Mouse (Mus musculus) heart, embryonic 11.5 days (tissue): ENCODE data around the gene Il17rc. TPM values are rescaled to one million over a fixed set of nuclear protein-coding genes. Genes with fewer than 3 reads are reported as not detected.

Experiments used
- ATAC-seq: fragments of 200-750 bp; cut with Nextera tagmentation; replicated peaks from 2 replicates; pipeline ENCODE4 v1.8.0; 2017; ENCODE audit warnings: moderate library complexity; ENCODE audit not compliant: insufficient number of reproducible peaks, low FRiP score, low TSS enrichment
- H3K27ac ChIP-seq: fragments of 300-500 bp; sonication (generic); 2 replicates; pipeline ENCODE4 v1.5.1; 2014; ENCODE audit warnings: mild to moderate bottlenecking, low read depth, low read length
- H3K27me3 ChIP-seq: fragments of 300-500 bp; sonication (generic); 2 replicates; pipeline ENCODE4 v1.6.1; 2014; ENCODE audit warnings: mild to moderate bottlenecking, low read length, mixed read lengths; ENCODE audit not compliant: control insufficient read depth, insufficient read depth
- H3K36me3 ChIP-seq: fragments of 300-500 bp; sonication (generic); 2 replicates; pipeline ENCODE4 v1.6.1; 2014; ENCODE audit warnings: mild to moderate bottlenecking, low read length, moderate library complexity, mixed read lengths; ENCODE audit not compliant: control insufficient read depth, insufficient read depth
- H3K4me1 ChIP-seq: fragments of 300-500 bp; sonication (generic); 2 replicates; pipeline ENCODE4 v1.6.1; 2014; ENCODE audit warnings: low read length; ENCODE audit not compliant: control insufficient read depth, insufficient read depth
- H3K4me2 ChIP-seq: fragments of 300-500 bp; sonication (generic); 2 replicates; pipeline ENCODE4 v1.6.1; 2014; ENCODE audit warnings: mild to moderate bottlenecking, moderate library complexity
- H3K4me3 ChIP-seq: fragments of 300-500 bp; sonication (generic); 2 replicates; pipeline ENCODE4 v1.5.1; 2014; ENCODE audit warnings: low read depth, low read length
- H3K9ac ChIP-seq: fragments of 300-500 bp; sonication (generic); 2 replicates; pipeline ENCODE4 v1.6.1; 2014; ENCODE audit warnings: mild to moderate bottlenecking, low read depth, low read length, moderate library complexity
- H3K9me3 ChIP-seq: fragments of 300-500 bp; sonication (generic); replicated peaks from 2 replicates; pipeline ENCODE4 v1.6.1; 2016; ENCODE audit warnings: low read length; ENCODE audit not compliant: control insufficient read depth
- WGBS: fragments of 180-500 bp; shearing (Covaris S2); extraction: QIAGEN DNeasy Blood & Tissue Kit; methylation state at CpG from one replicate; pipeline ENCODE4 v1.1.7; 2014; ENCODE audit not compliant: insufficient replicate concordance; 5-methylcytosine and 5-hydroxymethylcytosine counted together
- polyA plus RNA-seq: library from polyadenylated mRNA; unstranded; fragments of >200 nt; fragmentation: Nextera tagmentation; extraction: Ambion mirVana; gene quantifications from 2 replicates; pipeline ENCODE4 v1.2.1, GENCODE M21; 2014

The Il17rc gene
- polyA plus RNA-seq, result 2.6 and 3.1 TPM in 2 replicates

DNA sequence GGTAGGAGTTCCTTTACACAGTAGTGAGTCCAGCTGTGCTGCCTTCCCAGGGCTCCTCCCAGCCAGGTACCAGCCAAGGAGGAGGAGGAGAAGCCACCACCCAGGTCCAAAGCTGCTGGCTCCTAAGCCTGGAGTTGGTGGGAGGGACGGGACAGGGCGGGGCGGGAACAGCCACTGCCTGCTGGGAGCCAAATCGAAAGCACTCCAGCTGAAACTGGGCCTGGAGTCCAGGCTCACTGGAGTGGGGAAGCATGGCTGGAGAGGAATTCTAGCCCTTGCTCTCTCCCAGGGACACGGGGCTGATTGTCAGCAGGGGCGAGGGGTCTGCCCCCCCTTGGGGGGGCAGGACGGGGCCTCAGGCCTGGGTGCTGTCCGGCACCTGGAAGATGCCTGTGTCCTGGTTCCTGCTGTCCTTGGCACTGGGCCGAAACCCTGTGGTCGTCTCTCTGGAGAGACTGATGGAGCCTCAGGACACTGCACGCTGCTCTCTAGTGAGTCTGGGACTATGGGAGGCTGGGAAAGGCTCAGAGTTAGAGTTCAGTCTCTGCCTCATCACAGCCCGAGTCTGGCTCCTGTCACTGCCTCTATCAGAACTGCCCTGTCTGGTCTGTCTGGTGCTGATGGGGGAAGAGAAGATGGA, at the start of gene Il17rc:
Gene Il17rc (plus strand): TSS at position 131 of the 640 bp plus-strand sequence.
- Histone ChIP-seq H3K36me3 (no peaks in the 10 kb centered on the region), H3K4me3 (peak within 1 kb of the TSS; percentile 26), H3K9ac (peak within 1 kb of the TSS; percentile 49; the same call in 1 of the 2 replicates), H3K4me2 (peak within 1 kb of the TSS; percentile 58), H3K4me1 (peaks cover 17% of the 10 kb centered on the region), H3K27me3 (peaks cover 24% of the 10 kb centered on the region), H3K27ac (no peak within 1 kb of the TSS), H3K9me3 (no peaks in the 10 kb centered on the region)
- 20% methylated on average over 12 of the region's 12 CpGs for WGBS
- no peak for ATAC-seq

DNA sequence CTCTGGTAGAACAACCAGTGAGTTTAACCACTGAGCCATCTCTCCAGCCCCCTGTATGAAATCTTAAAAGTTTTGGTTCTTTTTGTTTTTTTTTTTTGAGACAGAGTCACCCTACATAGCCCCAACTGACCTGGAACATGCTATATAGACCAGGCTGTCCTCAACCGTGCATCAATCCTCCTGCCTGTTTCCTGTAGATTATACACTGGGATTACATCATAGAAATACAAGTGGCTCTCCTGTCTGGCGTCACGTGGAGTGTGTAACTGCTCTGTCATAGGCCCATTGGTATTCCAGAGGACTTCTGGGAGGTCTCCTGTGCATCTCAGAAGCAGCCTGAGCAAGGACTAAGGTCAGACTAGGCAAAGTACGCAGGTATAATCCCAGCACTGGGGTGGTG, 48.2 kb upstream of the Il17rc start:
- peaks cover 7% of the 10 kb centered on the region for H3K4me1 ChIP-seq
- ATAC-seq, result no peak
- 58% methylated on average over 4 of the region's 4 CpGs for WGBS
- no peaks in the 10 kb centered on the region for H3K36me3 ChIP-seq
- no peak overlapping the region for H3K4me2 ChIP-seq
- H3K4me3 ChIP-seq, result no peak overlapping the region
- no peaks in the 10 kb centered on the region for H3K27me3 ChIP-seq
- no peaks in the 10 kb centered on the region for H3K9me3 ChIP-seq
- H3K9ac ChIP-seq, result no peak overlapping the region
- H3K27ac ChIP-seq, result no peak overlapping the region

DNA sequence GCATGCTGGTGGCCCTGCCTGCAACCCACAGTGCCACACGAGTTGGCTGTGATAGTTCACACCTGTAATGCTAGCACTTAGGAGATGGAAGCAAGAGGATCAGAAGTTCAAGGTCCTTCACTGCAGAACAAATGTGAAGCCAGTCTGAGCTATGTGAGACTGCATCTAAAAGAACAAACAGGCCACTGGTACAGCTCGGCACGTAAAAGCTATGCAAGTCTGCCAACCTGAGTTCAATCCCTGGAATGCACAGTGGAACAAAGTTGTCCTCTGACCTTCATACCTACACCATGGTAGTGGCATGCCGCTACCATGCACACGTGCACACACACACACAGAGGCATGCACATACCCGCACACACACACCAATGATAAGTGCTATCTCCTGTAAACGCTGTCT, 47.0 kb upstream of the Il17rc start:
- Histone ChIP-seq H3K4me2 (no peak overlapping the region), H3K27ac (no peak overlapping the region), H3K9ac (no peak overlapping the region), H3K36me3 (no peaks in the 10 kb centered on the region), H3K9me3 (no peaks in the 10 kb centered on the region), H3K27me3 (no peaks in the 10 kb centered on the region), H3K4me1 (no peaks in the 10 kb centered on the region), H3K4me3 (no peak overlapping the region)
- 75% methylated on average over 7 of the region's 7 CpGs for WGBS
- ATAC-seq, result no peak

DNA sequence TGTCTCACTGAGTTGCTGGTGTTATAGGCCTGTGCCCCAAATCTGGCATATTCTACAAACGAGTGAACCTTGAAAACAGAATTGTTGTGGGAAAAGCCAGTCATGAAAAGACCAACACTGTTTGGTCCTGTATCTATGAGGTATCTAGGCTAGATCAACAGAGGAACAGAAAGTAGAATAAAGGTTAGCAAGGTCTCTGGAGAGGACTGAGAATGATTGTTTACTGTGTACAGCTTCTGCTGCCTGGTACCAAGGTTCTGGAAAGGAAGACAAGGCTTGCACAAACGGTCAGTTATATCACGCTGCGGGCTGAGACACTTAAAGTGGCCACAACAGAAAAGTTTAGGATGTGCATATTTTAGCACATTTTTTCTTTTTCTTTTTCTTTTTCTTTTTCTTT, 44.5 kb upstream of the Il17rc start:
- no peak overlapping the region for H3K27ac ChIP-seq
- no peak overlapping the region for H3K4me3 ChIP-seq

DNA sequence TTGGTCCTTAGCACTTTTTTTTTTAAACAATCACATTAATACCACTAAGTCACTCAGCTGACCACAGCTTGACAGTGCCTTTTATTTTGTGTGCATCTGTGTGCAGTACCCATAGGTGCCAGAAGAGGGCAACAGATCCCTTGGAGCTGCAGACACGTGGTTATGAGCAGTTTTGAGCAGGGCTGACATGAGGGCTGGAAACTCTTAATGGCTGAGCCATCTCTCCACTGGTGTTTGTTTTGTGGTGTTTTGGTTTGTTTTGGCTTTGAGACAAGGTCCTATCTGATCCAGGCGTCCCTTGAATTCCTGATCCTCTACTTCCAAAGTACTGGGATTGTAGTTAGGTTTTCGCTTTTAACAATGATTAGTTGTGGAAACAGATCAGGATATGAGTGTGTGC, 43.8 kb upstream of the Il17rc start:
- no peak for ATAC-seq

More for the DNA sequence above, 44.5 kb upstream of the Il17rc start:
- Histone ChIP-seq H3K27me3 (no peaks in the 10 kb centered on the region), H3K9me3 (no peaks in the 10 kb centered on the region), H3K4me1 (no peaks in the 10 kb centered on the region), H3K36me3 (no peaks in the 10 kb centered on the region), H3K4me2 (no peak overlapping the region), H3K9ac (no peak overlapping the region)
- ATAC-seq, result no peak
- 93% methylated on average over 4 of the region's 4 CpGs for WGBS

DNA sequence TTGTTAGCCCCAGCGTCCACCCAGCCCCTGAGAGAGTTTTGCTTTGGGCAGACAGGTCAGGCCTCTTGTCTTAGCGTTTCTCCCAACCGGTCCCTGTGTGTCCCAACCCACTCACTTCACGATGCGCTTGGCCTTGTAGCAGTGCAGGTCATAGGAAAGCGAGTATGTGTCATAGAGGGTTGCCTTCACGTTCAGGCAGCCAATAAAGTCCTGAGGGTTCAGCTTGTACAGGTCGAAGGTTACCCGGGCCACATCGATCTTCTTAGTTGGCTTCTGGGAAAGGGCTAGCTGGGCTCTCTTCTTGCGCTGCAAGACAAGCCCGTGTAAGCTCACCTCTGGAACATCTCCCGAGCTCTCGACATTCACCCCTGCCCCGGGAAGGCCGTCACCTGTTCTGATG, 43.2 kb upstream of the Il17rc start:
- H3K9ac ChIP-seq, result no peak overlapping the region
- H3K4me1 ChIP-seq, result no peaks in the 10 kb centered on the region
- no peak for ATAC-seq
- no peak overlapping the region for H3K27ac ChIP-seq
- no peaks in the 10 kb centered on the region for H3K27me3 ChIP-seq
- no peaks in the 10 kb centered on the region for H3K9me3 ChIP-seq
- 90% methylated on average over 16 of the region's 16 CpGs for WGBS
- H3K4me3 ChIP-seq, result no peak overlapping the region
- H3K36me3 ChIP-seq, result no peaks in the 10 kb centered on the region
- no peak overlapping the region for H3K4me2 ChIP-seq

More for the DNA sequence above, 43.8 kb upstream of the Il17rc start:
- Histone ChIP-seq H3K27ac (no peak overlapping the region), H3K36me3 (no peaks in the 10 kb centered on the region), H3K9ac (no peak overlapping the region), H3K4me1 (no peaks in the 10 kb centered on the region), H3K27me3 (no peaks in the 10 kb centered on the region), H3K9me3 (no peaks in the 10 kb centered on the region), H3K4me2 (no peak overlapping the region), H3K4me3 (no peak overlapping the region)
- 51% methylated on average over 3 of the region's 3 CpGs for WGBS

DNA sequence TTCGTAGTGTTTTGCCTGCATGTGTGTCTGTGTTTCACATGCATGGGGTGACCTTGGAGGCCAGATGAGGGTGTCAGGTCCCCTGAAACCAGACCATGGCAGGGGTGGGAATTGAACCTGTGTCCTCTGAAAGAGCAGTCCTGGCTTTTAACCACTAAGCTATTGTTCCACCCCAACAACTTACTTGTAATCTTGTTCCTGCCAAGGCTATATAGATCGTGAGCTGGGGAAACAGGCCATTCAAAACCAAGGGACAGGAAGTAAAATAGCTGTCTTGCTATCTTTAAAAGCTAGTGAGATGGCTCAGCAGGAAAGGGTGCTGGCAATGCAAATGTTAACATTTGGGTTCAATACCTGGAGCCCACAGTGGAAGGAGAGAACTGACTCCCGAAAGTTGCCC, 41.3 kb upstream of the Il17rc start:
- H3K27ac ChIP-seq, result no peak overlapping the region
- H3K4me1 ChIP-seq, result no peaks in the 10 kb centered on the region
- H3K9ac ChIP-seq, result no peak overlapping the region
- H3K36me3 ChIP-seq, result no peaks in the 10 kb centered on the region
- H3K4me3 ChIP-seq, result no peak overlapping the region
- 66% methylated on average over 3 of the region's 3 CpGs for WGBS
- no peak overlapping the region for H3K4me2 ChIP-seq
- no peaks in the 10 kb centered on the region for H3K27me3 ChIP-seq
- H3K9me3 ChIP-seq, result no peaks in the 10 kb centered on the region
- no peak for ATAC-seq

DNA sequence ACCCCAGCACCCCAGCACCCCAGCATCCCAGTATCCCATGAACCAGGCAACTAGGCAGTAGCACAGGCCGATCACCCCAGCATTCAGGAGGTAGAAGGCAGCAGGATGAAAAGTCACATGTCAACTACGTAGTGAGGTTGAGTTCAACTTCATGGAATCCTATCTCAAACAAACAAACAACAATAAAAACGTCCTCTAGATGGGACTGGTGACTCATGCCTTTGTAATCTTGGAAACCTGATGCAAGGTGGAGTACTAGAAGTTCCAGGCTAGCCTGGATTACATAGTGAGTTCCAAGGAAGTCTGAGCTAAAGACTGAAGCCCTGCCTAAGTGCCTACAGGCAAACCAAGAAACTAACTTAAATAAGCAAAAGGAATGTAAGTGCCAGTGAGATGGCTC, 40.4 kb upstream of the Il17rc start:
- Histone ChIP-seq H3K36me3 (no peaks in the 10 kb centered on the region), H3K4me1 (no peaks in the 10 kb centered on the region), H3K9me3 (no peaks in the 10 kb centered on the region), H3K4me3 (no peak overlapping the region), H3K9ac (no peak overlapping the region), H3K4me2 (no peak overlapping the region), H3K27ac (no peak overlapping the region), H3K27me3 (no peaks in the 10 kb centered on the region)
- WGBS, result 51% methylated on average over 3 of the region's 3 CpGs
- no peak for ATAC-seq

DNA sequence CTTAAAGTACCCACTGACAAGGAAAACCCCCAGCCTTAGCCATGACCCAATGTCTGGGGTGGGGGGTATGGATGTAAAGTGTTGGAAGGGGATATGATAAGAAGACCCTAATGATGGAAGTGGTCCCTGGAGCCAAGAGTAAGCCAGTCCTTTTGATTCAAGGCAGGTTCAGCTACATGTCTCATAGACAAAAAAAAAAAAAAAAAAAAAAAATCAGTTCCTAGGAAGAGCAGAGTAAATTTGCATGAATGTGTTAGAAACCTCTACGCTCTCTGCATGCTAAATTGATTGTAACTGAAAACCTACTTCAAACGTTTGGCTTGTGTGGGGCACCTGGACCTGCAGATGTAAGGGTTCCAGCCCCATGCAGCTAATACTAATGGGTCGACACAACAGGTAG, 39.4 kb upstream of the Il17rc start:
- H3K4me2 ChIP-seq, result no peak overlapping the region
- no peaks in the 10 kb centered on the region for H3K4me1 ChIP-seq
- H3K9me3 ChIP-seq, result no peaks in the 10 kb centered on the region
- H3K36me3 ChIP-seq, result no peaks in the 10 kb centered on the region
- H3K27ac ChIP-seq, result no peak overlapping the region
- no peaks in the 10 kb centered on the region for H3K27me3 ChIP-seq
- H3K9ac ChIP-seq, result no peak overlapping the region
- H3K4me3 ChIP-seq, result no peak overlapping the region
- 54% methylated on average over 3 of the region's 3 CpGs for WGBS
- ATAC-seq, result no peak
